In genomic region chr17:34023678-34024077, GRCm38 (mm10) we compare ENCODE assay signal across 9 mouse cellular contexts. TPM values are rescaled to one million over a fixed set of nuclear protein-coding genes. Genes with fewer than 3 reads are reported as not detected.
A peak's percentile ranks its signal among the peaks of the same experiment; 100 is the strongest.
DNase-seq lines count a peak whose midpoint lies in the region; ATAC-seq and TF ChIP-seq lines count a peak whose summit lies in the region.
"Had no signal": no experiment of that assay in that cellular context is flagged by ENCODE, and none has a peak within 500 bp of the region (broad histone marks: within the 10 kb centered on the region; RNA-seq: fewer than 3 reads in every experiment).

No protein-coding gene starts in this region.

- H3K4me1 ChIP-seq in heart, embryonic 12.5 days (replicated peaks): peaks cover 37% of the 10 kb centered on the region
- peaks cover 0 to 20% of the 10 kb centered on the region in 2 experiments; a peak in 2 of 4 replicates for H3K4me1 ChIP-seq in MEL (ENCODE audit: control insufficient read depth in 1 of 2, insufficient read depth in 2 of 2, low read length in 2 of 2)
- H3K4me1 ChIP-seq in hindbrain, embryonic 10.5 days (replicated peaks): peaks cover 58% of the 10 kb centered on the region
- peaks cover 57% of the 10 kb centered on the region for H3K4me1 ChIP-seq in midbrain, embryonic 10.5 days

- TF ChIP-seq EP300 in MEL (IDR thresholded peaks at IDR 0.05; ENCODE audit: low read depth in 1 of 2, low read length in 2 of 2): no peak

- no peak overlapping the region for H3K27ac ChIP-seq in heart, embryonic 12.5 days (ENCODE audit: poor library complexity, severe bottlenecking)
- H3K27ac ChIP-seq in MEL (ENCODE audit: control insufficient read depth, low read depth, low read length): no peak overlapping the region
- H3K27ac ChIP-seq in hindbrain, embryonic 10.5 days: peak overlapping the region; percentile 98
- peak overlapping the region; percentile 100 for H3K27ac ChIP-seq in midbrain, embryonic 10.5 days (replicated peaks)

- no peak for DNase-seq in heart, adult 18-20 months
- no peak for DNase-seq in MEL (ENCODE audit: low read depth, low spot score)
- no peak for DNase-seq in hindbrain, embryonic 10.5 days (ENCODE audit: low spot score)
- DNase-seq in midbrain, embryonic 10.5 days (ENCODE audit: low spot score): no peak
- no peak for DNase-seq in spleen, postnatal 10 days (ENCODE audit: low spot score in 2 of 2)
- no peak for DNase-seq in frontal cortex, adult 2 months (ENCODE audit: extremely low spot score in 1 of 2, low spot score in 1 of 2)
- no peak for DNase-seq in lung, postnatal 36 days
- DNase-seq: cerebellum, adult 18-20 months had no signal

- no peak for ATAC-seq in heart, embryonic 12.5 days (ENCODE audit: insufficient number of reproducible peaks, low FRiP score)

- peaks cover 17% of the 10 kb centered on the region for H3K9me3 ChIP-seq in heart, embryonic 12.5 days (replicated peaks)
- no peaks in the 10 kb centered on the region for H3K9me3 ChIP-seq in MEL (replicated peaks; ENCODE audit: insufficient read depth, low read length)
- peaks cover 43% of the 10 kb centered on the region for H3K9me3 ChIP-seq in hindbrain, embryonic 10.5 days
- peaks cover 45% of the 10 kb centered on the region for H3K9me3 ChIP-seq in midbrain, embryonic 10.5 days (replicated peaks)

- peaks cover 16% of the 10 kb centered on the region for H3K79me2 ChIP-seq in MEL (ENCODE audit: control insufficient read depth, insufficient read depth, low read length, poor library complexity)

- peak overlapping the region; percentile 75 for H3K4me3 ChIP-seq in heart, embryonic 12.5 days
- H3K4me3 ChIP-seq in MEL (ENCODE audit: control insufficient read depth in 1 of 2, insufficient read depth in 1 of 2, low read depth in 2 of 2, low read length in 2 of 2): peak overlapping the region; percentile 90 to 96
- peak overlapping the region; percentile 74 for H3K4me3 ChIP-seq in hindbrain, embryonic 10.5 days
- H3K4me3 ChIP-seq in midbrain, embryonic 10.5 days: peak overlapping the region; percentile 99

- 61% methylated on average over 9 of the region's 9 CpGs for WGBS in heart, embryonic 12.5 days
- 70% methylated on average over 9 of the region's 9 CpGs for WGBS in hindbrain, embryonic 10.5 days
- WGBS in midbrain, embryonic 10.5 days: 68% methylated on average over 9 of the region's 9 CpGs

- peak overlapping the region; percentile 95 for H3K4me2 ChIP-seq in heart, embryonic 12.5 days

- peaks cover 38% of the 10 kb centered on the region for H3K36me3 ChIP-seq in heart, embryonic 12.5 days
- H3K36me3 ChIP-seq in MEL (ENCODE audit: control insufficient read depth in 1 of 2, insufficient read depth in 2 of 2, low read length in 2 of 2): peaks cover 3 to 7% of the 10 kb centered on the region in 2 experiments; a peak in 3 of 4 replicates
- peaks cover 59% of the 10 kb centered on the region for H3K36me3 ChIP-seq in hindbrain, embryonic 10.5 days
- H3K36me3 ChIP-seq in midbrain, embryonic 10.5 days: peaks cover 62% of the 10 kb centered on the region

- no peak for TF ChIP-seq RAD21 in MEL (IDR thresholded peaks at IDR 0.05; ENCODE audit: low read depth, low read length)

- H3K27me3 ChIP-seq in heart, embryonic 12.5 days (replicated peaks): no peaks in the 10 kb centered on the region
- H3K27me3 ChIP-seq in MEL (ENCODE audit: control insufficient read depth in 1 of 2, insufficient read depth in 2 of 2, low read length in 2 of 2): no peaks in the 10 kb centered on the region
- no peaks in the 10 kb centered on the region for H3K27me3 ChIP-seq in hindbrain, embryonic 10.5 days (ENCODE audit: insufficient read depth, poor library complexity, severe bottlenecking)
- H3K27me3 ChIP-seq in midbrain, embryonic 10.5 days (ENCODE audit: low read depth, poor library complexity, severe bottlenecking): no peaks in the 10 kb centered on the region

- no peak for TF ChIP-seq POLR2A in MEL (IDR thresholded peaks at IDR 0.05; ENCODE audit: control insufficient read depth in 1 of 2, insufficient read depth in 1 of 2, low read depth in 1 of 2, low read length in 2 of 2, poor library complexity in 1 of 2)

- peak overlapping the region; percentile 91 for H3K9ac ChIP-seq in heart, embryonic 12.5 days
- peak overlapping the region; percentile 96 for H3K9ac ChIP-seq in MEL (ENCODE audit: control insufficient read depth, low read depth, low read length, poor library complexity, severe bottlenecking)

- no peak for TF ChIP-seq CTCF in MEL (IDR thresholded peaks at IDR 0.05 in 2 of 3, conservative IDR thresholded peaks at IDR 0.05 in 1 of 3; ENCODE audit: control insufficient read depth in 1 of 3, insufficient read depth in 1 of 3, low read depth in 2 of 3, low read length in 3 of 3, poor library complexity in 1 of 3, severe bottlenecking in 1 of 3)

TF ChIP-seq in MEL, 35 proteins besides CTCF, POLR2A, EP300 and RAD21:
- TF ChIP-seq TAL1 (IDR thresholded peaks at IDR 0.05; ENCODE audit: low read length) (no peak), MXI1 (IDR thresholded peaks at IDR 0.05; ENCODE audit: low read depth, low read length) (no peak)

RNA-seq across cellular contexts. Expression of gene Ring1, which starts 0.8 kb away (rescaled TPM):
- 14.9 and 16.5 TPM in 2 replicates for polyA plus RNA-seq in heart, embryonic 12.5 days (2016; fragmentation: Nextera tagmentation; extraction: Ambion mirVana)
- 10 to 100 TPM; 13.2 to 16.9 TPM for total RNA-seq in heart, adult 18-20 months (2021)
- total RNA-seq in MEL (2012; rRNA removed): 12.4 and 18.3 TPM in 2 replicates
- polyA plus RNA-seq in MEL (2012; ENCODE audit: insufficient read depth in 1 of 2, insufficient read length in 2 of 2, low read depth in 1 of 2, low replicate concordance in 2 of 2, missing spikeins in 1 of 2): 10 to 100 TPM in 1 of 2 experiments, not detected in 1; 28.4 TPM
- 12.3 and 17.3 TPM in 2 replicates for polyA plus RNA-seq in hindbrain, embryonic 10.5 days (2016; fragmentation: Nextera tagmentation; extraction: Ambion mirVana)
- 13.8 and 15.3 TPM in 2 replicates for polyA plus RNA-seq in midbrain, embryonic 10.5 days (2016; fragmentation: Nextera tagmentation; extraction: Ambion mirVana)
- polyA plus RNA-seq in frontal cortex, adult 2 months (2012; rRNA removed): 80.9 and 89.6 TPM in 2 replicates

RNA-seq across cellular contexts. Expression of gene H2-Ke6, which starts 4.2 kb away (rescaled TPM):
- 46.7 and 48.0 TPM in 2 replicates for polyA plus RNA-seq in heart, embryonic 12.5 days (2016; fragmentation: Nextera tagmentation; extraction: Ambion mirVana)
- total RNA-seq in heart, adult 18-20 months (2021): 100 to 1,000 TPM; 131 to 137 TPM
- 19.6 and 24.1 TPM in 2 replicates for total RNA-seq in MEL (2012; rRNA removed)
- polyA plus RNA-seq in MEL (2012; ENCODE audit: insufficient read depth in 1 of 2, insufficient read length in 2 of 2, low read depth in 1 of 2, low replicate concordance in 2 of 2, missing spikeins in 1 of 2): 10 to 100 TPM in 1 of 2 experiments, not detected in 1; 34.4 TPM
- polyA plus RNA-seq in hindbrain, embryonic 10.5 days (2016; fragmentation: Nextera tagmentation; extraction: Ambion mirVana): 65.5 and 73.0 TPM in 2 replicates
- polyA plus RNA-seq in midbrain, embryonic 10.5 days (2016; fragmentation: Nextera tagmentation; extraction: Ambion mirVana): 120 and 128 TPM in 2 replicates
- 84.6 and 87.2 TPM in 2 replicates for polyA plus RNA-seq in frontal cortex, adult 2 months (2012; rRNA removed)

RNA-seq across cellular contexts. Expression of gene Slc39a7, which starts 7.8 kb away (rescaled TPM):
- 128 and 130 TPM in 2 replicates for polyA plus RNA-seq in heart, embryonic 12.5 days (2016; fragmentation: Nextera tagmentation; extraction: Ambion mirVana)
- total RNA-seq in heart, adult 18-20 months (2021): 10 to 100 TPM; 66.3 to 67.0 TPM
- 125 and 152 TPM in 2 replicates for total RNA-seq in MEL (2012; rRNA removed)
- 100 to 1,000 TPM in 1 of 2 experiments, not detected in 1; 150 TPM for polyA plus RNA-seq in MEL (2012; ENCODE audit: insufficient read depth in 1 of 2, insufficient read length in 2 of 2, low read depth in 1 of 2, low replicate concordance in 2 of 2, missing spikeins in 1 of 2)
- polyA plus RNA-seq in hindbrain, embryonic 10.5 days (2016; fragmentation: Nextera tagmentation; extraction: Ambion mirVana): 188 and 197 TPM in 2 replicates
- polyA plus RNA-seq in midbrain, embryonic 10.5 days (2016; fragmentation: Nextera tagmentation; extraction: Ambion mirVana): 221 and 227 TPM in 2 replicates
- polyA plus RNA-seq in frontal cortex, adult 2 months (2012; rRNA removed): 101 and 102 TPM in 2 replicates

RNA-seq across cellular contexts. Expression of gene Rxrb, which starts 7.9 kb away (rescaled TPM):
- polyA plus RNA-seq in heart, embryonic 12.5 days (2016; fragmentation: Nextera tagmentation; extraction: Ambion mirVana): 34.7 and 36.9 TPM in 2 replicates
- total RNA-seq in heart, adult 18-20 months (2021): 10 to 100 TPM; 42.3 to 45.4 TPM
- total RNA-seq in MEL (2012; rRNA removed): 37.2 and 37.6 TPM in 2 replicates
- 10 to 100 TPM in 1 of 2 experiments, not detected in 1; 63.4 TPM for polyA plus RNA-seq in MEL (2012; ENCODE audit: insufficient read depth in 1 of 2, insufficient read length in 2 of 2, low read depth in 1 of 2, low replicate concordance in 2 of 2, missing spikeins in 1 of 2)
- 49.1 and 56.4 TPM in 2 replicates for polyA plus RNA-seq in hindbrain, embryonic 10.5 days (2016; fragmentation: Nextera tagmentation; extraction: Ambion mirVana)
- 54.0 and 56.9 TPM in 2 replicates for polyA plus RNA-seq in midbrain, embryonic 10.5 days (2016; fragmentation: Nextera tagmentation; extraction: Ambion mirVana)
- 69.5 and 79.4 TPM in 2 replicates for polyA plus RNA-seq in frontal cortex, adult 2 months (2012; rRNA removed)

RNA-seq across cellular contexts. Expression of gene Col11a2, which starts 15.6 kb away (rescaled TPM):
- 0.48 and 0.83 TPM in 2 replicates for polyA plus RNA-seq in heart, embryonic 12.5 days (2016; fragmentation: Nextera tagmentation; extraction: Ambion mirVana)
- total RNA-seq in heart, adult 18-20 months (2021): 1 to 10 TPM in 1 of 2 experiments, under 1 TPM in 1; 0.55 to 1.7 TPM
- 4.6 and 4.8 TPM in 2 replicates for total RNA-seq in MEL (2012; rRNA removed)
- 10 to 100 TPM in 1 of 2 experiments, not detected in 1; 14.5 TPM for polyA plus RNA-seq in MEL (2012; ENCODE audit: insufficient read depth in 1 of 2, insufficient read length in 2 of 2, low read depth in 1 of 2, low replicate concordance in 2 of 2, missing spikeins in 1 of 2)
- polyA plus RNA-seq in hindbrain, embryonic 10.5 days (2016; fragmentation: Nextera tagmentation; extraction: Ambion mirVana): 0.99 and 1.7 TPM in 2 replicates
- 0.92 and 1.1 TPM in 2 replicates for polyA plus RNA-seq in midbrain, embryonic 10.5 days (2016; fragmentation: Nextera tagmentation; extraction: Ambion mirVana)
- polyA plus RNA-seq in frontal cortex, adult 2 months (2012; rRNA removed): 10.0 and 10.7 TPM in 2 replicates

Comparison
In these comparisons a context has a peak if more than half of its experiments do, and no peak if none do; other contexts are left out.
1. H3K27ac ChIP-seq: peak in hindbrain, embryonic 10.5 days (single experiment) and midbrain, embryonic 10.5 days (single experiment); none in heart, embryonic 12.5 days (single experiment) and MEL (single experiment).
2. Peak in every context shown above with its lines, with median percentiles within 50 percentile points of each other: H3K4me3 ChIP-seq.